Mouse (Mus musculus) ES-E14 (cell line): Measurements from ENCODE around the gene Tnpo3.

ENCODE experiments used
- HCFC1 ChIP-seq: IDR thresholded peaks from 2 replicates; pipeline ENCODE4 v1.6.1; 2012; ENCODE audit warnings: low read length, inconsistent platforms, borderline replicate concordance; ENCODE audit not compliant: insufficient read depth
- ZNF384 ChIP-seq: IDR thresholded peaks from 2 replicates; pipeline ENCODE4 v1.6.1; 2012; ENCODE audit warnings: low read depth, low read length, inconsistent platforms

- TF ChIP-seq HCFC1 (no peak), ZNF384 (no peak)
Observed at GRCm38 (mm10) chr6:29509086-29509485, 100.6 kb downstream of the Tnpo3 start.
